Comparison of ENCODE assay signal across 12 mouse cellular contexts in the genomic region with DNA sequence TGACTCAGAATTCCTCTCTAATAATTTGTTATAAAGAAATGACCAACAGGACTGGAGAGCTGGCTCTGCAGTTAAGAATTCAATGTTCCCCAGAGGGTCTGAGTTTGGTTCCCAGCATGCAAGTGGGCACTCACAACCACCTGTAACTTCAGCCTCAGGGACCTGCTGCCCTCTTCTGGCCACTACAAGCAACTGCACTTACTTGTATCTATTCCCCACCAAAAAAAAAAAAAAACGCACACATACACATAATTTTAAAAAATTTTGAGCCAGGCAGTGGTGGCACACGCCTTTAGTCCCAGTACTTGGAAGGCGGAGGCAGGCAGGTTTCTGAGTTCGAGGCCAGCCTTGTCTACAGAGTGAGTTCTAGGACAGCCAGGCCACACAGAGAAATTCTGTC. TPM values are rescaled to one million over a fixed set of nuclear protein-coding genes. Genes with fewer than 3 reads are reported as not detected.
DNase-seq lines count a peak whose midpoint lies in the region; ATAC-seq and TF ChIP-seq lines count a peak whose summit lies in the region.
"Had no signal": no experiment of that assay in that cellular context is flagged by ENCODE, and none has a peak within 500 bp of the region (broad histone marks: within the 10 kb centered on the region; RNA-seq: fewer than 3 reads in every experiment).

No protein-coding gene starts in this region.

- peak; percentile 75 for TF ChIP-seq CTCF in intestine, postnatal 0 days (IDR thresholded peaks at IDR 0.05; ENCODE audit: low read depth)

- 94% methylated on average over 4 of the region's 4 CpGs for WGBS in intestine, postnatal 0 days
- WGBS in intestine, embryonic 15.5 days = 87% methylated on average over 4 of the region's 4 CpGs
- WGBS in heart, embryonic 11.5 days (ENCODE audit: insufficient replicate concordance) = 83% methylated on average over 4 of the region's 4 CpGs

- no peak for ATAC-seq in intestine, postnatal 0 days
- no peak for ATAC-seq in intestine, embryonic 15.5 days
- ATAC-seq in granulocyte monocyte progenitor cell, adult 5-6 weeks (replicated peaks; ENCODE audit: poor library complexity, severe bottlenecking) = peak; percentile 51; the same call in 1 of the 2 replicates
- ATAC-seq in heart, embryonic 11.5 days (replicated peaks; ENCODE audit: insufficient number of reproducible peaks, low FRiP score, low TSS enrichment) = no peak

- H3K9me3 ChIP-seq in intestine, postnatal 0 days (ENCODE audit: control insufficient read depth) = 0 out of 2 replicates have a peak, but pooled peaks cover 5% of the 10 kb centered on the region
- no peaks in the 10 kb centered on the region for H3K9me3 ChIP-seq in intestine, embryonic 15.5 days
- no peaks in the 10 kb centered on the region for H3K9me3 ChIP-seq in ES-E14 (ENCODE audit: control insufficient read depth, insufficient read depth, low read depth, low read length)
- no peaks in the 10 kb centered on the region for H3K9me3 ChIP-seq in heart, embryonic 11.5 days (replicated peaks; ENCODE audit: control insufficient read depth, low read length)

- H3K27ac ChIP-seq in intestine, postnatal 0 days (ENCODE audit: low read depth, low read length) = no peak overlapping the region
- H3K27ac ChIP-seq in intestine, embryonic 15.5 days = no peak overlapping the region
- no peak overlapping the region for H3K27ac ChIP-seq in ES-E14 (ENCODE audit: insufficient read depth, low read depth, low read length, poor library complexity, severe bottlenecking)
- H3K27ac ChIP-seq in heart, embryonic 11.5 days (ENCODE audit: low read depth, low read length) = no peak overlapping the region
- H3K27ac ChIP-seq: macrophage had no signal

- H3K4me2 ChIP-seq in intestine, postnatal 0 days (replicated peaks; ENCODE audit: low read depth) = no peak overlapping the region
- no peak overlapping the region for H3K4me2 ChIP-seq in intestine, embryonic 15.5 days (replicated peaks)
- no peak overlapping the region for H3K4me2 ChIP-seq in heart, embryonic 11.5 days

- DNase-seq in 416B (ENCODE audit: low read depth) (peak; percentile 72), ES-E14 (ENCODE audit: low read depth, low spot score) (peak; percentile 52)
- no peak for DNase-seq in frontal cortex, postnatal 25 days (ENCODE audit: low spot score in 2 of 2)
- DNase-seq in adrenal gland, postnatal 10 days = no peak
- DNase-seq: adrenal gland, adult 2 months had no signal

- H3K9ac ChIP-seq in intestine, postnatal 0 days (ENCODE audit: low read depth, low read length) = no peak overlapping the region
- no peak overlapping the region for H3K9ac ChIP-seq in intestine, embryonic 15.5 days
- no peak overlapping the region for H3K9ac ChIP-seq in ES-E14 (ENCODE audit: insufficient read depth, low read depth, low read length, poor library complexity, severe bottlenecking)
- no peak overlapping the region for H3K9ac ChIP-seq in heart, embryonic 11.5 days (ENCODE audit: low read depth, low read length)

- in situ Hi-C loops in ES-E14 (cut with MboI; ENCODE audit: low sequenced_read_pairs in 2 of 2, unreplicated experiment in 2 of 2) = no loop called here

- H3K36me3 ChIP-seq in intestine, postnatal 0 days (ENCODE audit: control insufficient read depth, insufficient read depth) = peaks cover 46% of the 10 kb centered on the region
- peaks cover 14% of the 10 kb centered on the region for H3K36me3 ChIP-seq in intestine, embryonic 15.5 days
- peaks cover 1% of the 10 kb centered on the region; the same call in 1 of the 2 replicates for H3K36me3 ChIP-seq in ES-E14 (ENCODE audit: control insufficient read depth, insufficient read depth, low read length, poor library complexity, severe bottlenecking)
- peaks cover 30% of the 10 kb centered on the region for H3K36me3 ChIP-seq in heart, embryonic 11.5 days (ENCODE audit: control insufficient read depth, insufficient read depth, low read length)

- no peak overlapping the region for H3K4me3 ChIP-seq in intestine, postnatal 0 days (ENCODE audit: low read depth, low read length)
- no peak overlapping the region for H3K4me3 ChIP-seq in intestine, embryonic 15.5 days (replicated peaks)
- H3K4me3 ChIP-seq in ES-E14 (ENCODE audit: insufficient read depth in 1 of 2, low read depth in 1 of 2, low read length in 2 of 2, poor library complexity in 1 of 2, severe bottlenecking in 1 of 2) = no peak overlapping the region
- no peak overlapping the region for H3K4me3 ChIP-seq in heart, embryonic 11.5 days (ENCODE audit: low read depth, low read length)
- H3K4me3 ChIP-seq: erythroblast, embryonic 14.5 days had no signal

- H3K27me3 ChIP-seq in intestine, postnatal 0 days (replicated peaks; ENCODE audit: control insufficient read depth, insufficient read depth, low read length) = no peaks in the 10 kb centered on the region
- H3K27me3 ChIP-seq in intestine, embryonic 15.5 days (replicated peaks) = no peaks in the 10 kb centered on the region
- no peaks in the 10 kb centered on the region for H3K27me3 ChIP-seq in heart, embryonic 11.5 days (ENCODE audit: control insufficient read depth, insufficient read depth, low read length)

- H3K4me1 ChIP-seq in intestine, postnatal 0 days (replicated peaks; ENCODE audit: control insufficient read depth, insufficient read depth, low read length) = no peaks in the 10 kb centered on the region
- 0 out of 2 replicates have a peak, but pooled peaks cover 3% of the 10 kb centered on the region for H3K4me1 ChIP-seq in intestine, embryonic 15.5 days (replicated peaks)
- H3K4me1 ChIP-seq in ES-E14 (ENCODE audit: control insufficient read depth in 2 of 2, insufficient read depth in 2 of 2, low read length in 2 of 2, poor library complexity in 1 of 2) = no peaks in the 10 kb centered on the region
- no peaks in the 10 kb centered on the region for H3K4me1 ChIP-seq in heart, embryonic 11.5 days (ENCODE audit: control insufficient read depth, insufficient read depth, low read length)

TF ChIP-seq in ES-E14, 5 proteins besides CTCF, POLR2A, EP300 and RAD21:
- TF ChIP-seq ZNF384 (IDR thresholded peaks at IDR 0.05; ENCODE audit: low read depth, low read length) = peak; percentile 96
- TF ChIP-seq CHD2 (IDR thresholded peaks at IDR 0.05; ENCODE audit: low read depth, low read length) = no peak

RNA-seq across cellular contexts. Expression of a gene that starts 1.4 kb away (rescaled TPM):
- not detected in 2 replicates for polyA plus RNA-seq in intestine, postnatal 0 days (2015; fragmentation: Nextera tagmentation; extraction: Ambion mirVana)
- polyA plus RNA-seq in intestine, embryonic 15.5 days (2015; fragmentation: Nextera tagmentation; extraction: Ambion mirVana) = not detected in 2 replicates
- not detected in 2 replicates for total RNA-seq in ES-E14 (2012; rRNA removed)
- not detected in 2 replicates for total RNA-seq in granulocyte monocyte progenitor cell, adult 5-6 weeks (2014; fragmentation: Nextera tagmentation)
- total RNA-seq in granulocyte monocyte progenitor cell, adult 5-6 weeks (2017) = not detected in 2 replicates
- total RNA-seq in adrenal gland, postnatal 10 days (2021) = not detected
- not detected in 2 replicates for polyA plus RNA-seq in heart, embryonic 11.5 days (2014; fragmentation: Nextera tagmentation; extraction: Ambion mirVana)
- polyA plus RNA-seq: adrenal gland, adult 2 months; erythroblast, embryonic 14.5 days; heart, embryonic 16.5 days; macrophage had no signal

RNA-seq across cellular contexts. Expression of a gene that starts 15.9 kb away (rescaled TPM):
- polyA plus RNA-seq in intestine, postnatal 0 days (2015; fragmentation: Nextera tagmentation; extraction: Ambion mirVana) = 123 and 124 TPM in 2 replicates
- polyA plus RNA-seq in intestine, embryonic 15.5 days (2015; fragmentation: Nextera tagmentation; extraction: Ambion mirVana) = 64.8 and 74.4 TPM in 2 replicates
- 2.3 and 3.4 TPM in 2 replicates for total RNA-seq in ES-E14 (2012; rRNA removed)
- 36.6 and 48.8 TPM in 2 replicates for total RNA-seq in granulocyte monocyte progenitor cell, adult 5-6 weeks (2014; fragmentation: Nextera tagmentation)
- 41.3 and 45.8 TPM in 2 replicates for total RNA-seq in granulocyte monocyte progenitor cell, adult 5-6 weeks (2017)
- 10 to 100 TPM; 75.4 to 78.8 TPM for total RNA-seq in adrenal gland, postnatal 10 days (2021)
- 38.6 and 46.9 TPM in 2 replicates for polyA plus RNA-seq in heart, embryonic 11.5 days (2014; fragmentation: Nextera tagmentation; extraction: Ambion mirVana)

RNA-seq across cellular contexts. Expression of a gene that starts 17.5 kb away (rescaled TPM):
- 68.4 and 75.5 TPM in 2 replicates for polyA plus RNA-seq in intestine, postnatal 0 days (2015; fragmentation: Nextera tagmentation; extraction: Ambion mirVana)
- 43.9 and 44.5 TPM in 2 replicates for polyA plus RNA-seq in intestine, embryonic 15.5 days (2015; fragmentation: Nextera tagmentation; extraction: Ambion mirVana)
- total RNA-seq in ES-E14 (2012; rRNA removed) = 20.6 and 33.6 TPM in 2 replicates
- total RNA-seq in granulocyte monocyte progenitor cell, adult 5-6 weeks (2014; fragmentation: Nextera tagmentation) = 130 and 164 TPM in 2 replicates
- 115 and 139 TPM in 2 replicates for total RNA-seq in granulocyte monocyte progenitor cell, adult 5-6 weeks (2017)
- 10 to 100 TPM; 78.4 TPM for total RNA-seq in adrenal gland, postnatal 10 days (2021)
- 53.9 and 55.6 TPM in 2 replicates for polyA plus RNA-seq in heart, embryonic 11.5 days (2014; fragmentation: Nextera tagmentation; extraction: Ambion mirVana)

Comparison
In these comparisons a context has a peak if more than half of its experiments do, and no peak if none do; other contexts are left out.
1. DNase-seq: peak in 416B (single experiment) and ES-E14 (single experiment); none in frontal cortex, postnatal 25 days (0 of 2) and adrenal gland, postnatal 10 days (single experiment).